Mouse (Mus musculus): ENCODE measurements around the gene Trp53rka. TPM values are rescaled to one million over a fixed set of nuclear protein-coding genes. Genes with fewer than 3 reads are reported as not detected.

The Trp53rka gene
- polyA plus RNA-seq, 1 experiment from 2014 or later, result 41.3 TPM

DNA sequence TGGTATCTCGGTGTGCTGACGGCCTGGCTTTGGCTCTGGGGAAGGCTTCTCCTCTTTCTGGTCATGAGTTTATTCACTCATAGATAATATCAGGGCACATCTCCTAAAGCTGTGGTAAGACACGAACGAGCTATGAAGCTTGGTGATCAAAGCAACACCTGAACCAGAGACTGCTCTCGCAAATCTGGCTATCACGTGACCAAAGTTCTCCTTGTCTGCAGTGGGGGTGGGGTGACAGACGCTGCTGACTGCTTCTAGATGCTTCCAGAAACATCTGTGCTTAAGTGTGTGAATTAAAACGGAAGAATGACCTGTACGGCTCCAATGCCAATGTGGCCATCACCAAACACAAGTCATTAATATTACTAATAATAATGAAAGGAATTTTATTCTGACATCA lies 16.6 kb upstream of the Trp53rka start:
- H3K36me3 ChIP-seq, result peaks cover 5% of the 10 kb centered on the region
- no peak overlapping the region for H3K4me3 ChIP-seq
- no peaks in the 10 kb centered on the region for H3K27me3 ChIP-seq
- 38% methylated on average over 9 of the region's 9 CpGs for WGBS
- no peak overlapping the region for H3K4me2 ChIP-seq
- no peak overlapping the region for H3K9ac ChIP-seq
- ATAC-seq (ENCODE audit: insufficient number of reproducible peaks, low FRiP score, low TSS enrichment, low read depth), result no peak
- no peak overlapping the region for H3K27ac ChIP-seq
- H3K4me1 ChIP-seq, result peaks cover 24% of the 10 kb centered on the region
- no peaks in the 10 kb centered on the region for H3K9me3 ChIP-seq

DNA sequence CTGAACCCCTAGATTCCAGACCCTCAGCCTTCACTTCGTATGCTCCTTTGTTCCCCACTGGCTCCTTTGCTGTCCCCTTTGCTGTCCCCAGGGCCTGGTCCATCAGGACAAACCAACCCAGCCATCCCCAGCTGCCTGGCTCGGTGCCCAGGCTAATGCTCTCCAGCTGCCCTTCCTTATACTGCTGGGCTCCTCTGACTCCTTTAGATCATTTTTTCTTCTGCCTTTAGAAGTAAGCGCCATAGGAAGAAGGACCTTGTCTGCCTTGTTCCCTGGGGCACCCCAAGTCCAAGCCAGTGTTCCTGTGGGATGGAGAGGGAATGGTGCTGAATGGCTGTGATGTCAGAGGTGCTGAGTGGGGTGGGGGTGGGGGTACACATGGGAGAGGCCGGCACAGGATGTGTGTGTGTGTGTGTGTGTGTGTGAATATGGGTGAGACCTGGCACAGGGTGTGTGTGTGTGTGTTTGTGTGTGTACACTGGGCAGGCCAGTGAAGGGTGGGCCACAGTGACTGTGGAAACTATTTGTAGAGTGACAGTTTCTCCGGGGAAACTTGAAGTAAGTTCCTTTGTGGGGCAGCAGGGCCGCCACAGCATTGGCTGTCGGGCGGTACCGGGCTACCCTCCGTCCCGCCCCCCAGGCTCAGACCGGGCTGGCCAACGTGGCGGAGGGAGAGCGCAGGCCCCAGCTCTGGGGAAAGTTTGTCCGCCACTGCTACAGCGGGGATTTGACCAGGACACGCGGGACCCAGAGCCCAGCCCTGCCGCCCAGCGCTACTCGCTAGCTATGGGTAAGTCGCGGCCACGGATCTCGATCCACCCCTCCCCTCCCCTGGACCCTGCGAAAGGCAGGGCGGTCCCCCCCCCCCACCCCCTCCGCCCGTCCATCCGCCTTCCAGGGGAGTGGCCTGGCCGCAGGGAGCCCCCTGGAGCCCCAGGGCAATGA lies 10.4 kb upstream of the Trp53rka start, which contains the start of gene Slc2a10:
Gene Slc2a10 (plus strand): TSS at position 529 of the 945 bp plus-strand sequence.
- peaks cover 27% of the 10 kb centered on the region for H3K4me1 ChIP-seq
- 4% methylated on average over 30 of the region's 32 CpGs for WGBS
- no peaks in the 10 kb centered on the region for H3K36me3 ChIP-seq
- H3K27ac ChIP-seq, result peak within 1 kb of the TSS; percentile 83
- H3K9me3 ChIP-seq, result no peaks in the 10 kb centered on the region
- no peaks in the 10 kb centered on the region for H3K27me3 ChIP-seq
- peak within 1 kb of the TSS; percentile 64 for H3K4me2 ChIP-seq
- peak within 1 kb of the TSS; percentile 53 for H3K4me3 ChIP-seq
- peak within 1 kb of the TSS; percentile 54 for H3K9ac ChIP-seq
- ATAC-seq (ENCODE audit: insufficient number of reproducible peaks, low FRiP score, low TSS enrichment, low read depth), result peak; percentile 85

DNA sequence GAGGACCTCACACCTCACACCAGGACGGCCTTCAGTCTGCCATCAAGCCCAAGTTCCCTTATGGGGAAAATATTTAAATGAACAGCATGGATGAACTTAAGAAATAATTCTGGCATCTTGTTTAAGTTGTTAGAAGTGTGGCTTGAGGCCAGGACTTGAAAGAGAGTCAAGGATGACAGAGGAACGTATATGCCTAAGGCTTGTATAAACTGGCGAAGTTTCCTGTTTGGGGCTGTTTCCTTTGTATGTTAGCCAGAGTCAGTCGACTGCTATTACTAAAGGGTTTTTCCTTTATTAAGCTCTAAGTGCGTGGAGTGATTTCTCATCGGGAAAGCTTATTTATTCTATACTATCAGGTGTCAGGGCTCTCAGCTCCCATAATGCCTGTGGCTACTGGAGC lies 5.7 kb upstream of the Trp53rka start:
- H3K27me3 ChIP-seq, result no peaks in the 10 kb centered on the region
- H3K9ac ChIP-seq, result no peak overlapping the region
- no peak for ATAC-seq (ENCODE audit: insufficient number of reproducible peaks, low FRiP score, low TSS enrichment, low read depth)
- H3K27ac ChIP-seq, result no peak overlapping the region
- H3K36me3 ChIP-seq, result no peaks in the 10 kb centered on the region
- no peak overlapping the region for H3K4me3 ChIP-seq
- no peaks in the 10 kb centered on the region for H3K9me3 ChIP-seq
- no peak overlapping the region for H3K4me2 ChIP-seq
- WGBS, result 45% methylated on average over 6 of the region's 6 CpGs
- peaks cover 13% of the 10 kb centered on the region for H3K4me1 ChIP-seq

DNA sequence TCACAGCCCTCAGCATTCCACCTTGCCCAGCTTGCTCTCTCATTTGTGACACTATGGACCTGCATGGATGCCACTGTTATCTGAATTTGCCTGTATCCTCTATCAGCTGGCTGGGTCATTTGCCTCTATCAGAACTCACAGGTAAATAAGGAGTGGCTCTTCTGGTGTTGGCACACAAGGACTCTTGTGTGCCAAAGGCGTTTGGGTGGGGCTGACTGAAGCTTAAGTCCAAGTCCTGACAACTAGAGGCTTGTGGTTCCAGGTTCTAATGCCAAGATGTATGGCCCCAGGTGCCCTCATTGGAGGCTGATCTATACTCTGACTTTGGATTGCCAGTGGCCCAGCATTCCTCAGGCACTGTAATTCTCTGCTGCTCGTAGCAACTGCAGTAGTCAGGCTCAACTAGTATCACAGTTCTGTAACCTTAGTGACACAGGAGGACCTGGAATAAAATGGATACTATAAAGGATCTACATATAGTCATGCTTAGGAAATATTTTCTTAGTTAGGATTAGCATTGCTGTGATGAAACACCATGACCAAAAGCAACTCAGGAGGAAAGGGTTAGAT lies 4.7 kb upstream of the Trp53rka start:
- H3K27me3 ChIP-seq, result no peaks in the 10 kb centered on the region
- no peaks in the 10 kb centered on the region for H3K9me3 ChIP-seq
- H3K27ac ChIP-seq, result no peak overlapping the region
- H3K4me3 ChIP-seq, result no peak overlapping the region
- H3K4me2 ChIP-seq, result no peak overlapping the region
- ATAC-seq (ENCODE audit: insufficient number of reproducible peaks, low FRiP score, low TSS enrichment, low read depth), result no peak
- no peaks in the 10 kb centered on the region for H3K36me3 ChIP-seq
- H3K9ac ChIP-seq, result no peak overlapping the region
- H3K4me1 ChIP-seq, result peaks cover 7% of the 10 kb centered on the region
- 53% methylated on average over 2 of the region's 2 CpGs for WGBS

DNA sequence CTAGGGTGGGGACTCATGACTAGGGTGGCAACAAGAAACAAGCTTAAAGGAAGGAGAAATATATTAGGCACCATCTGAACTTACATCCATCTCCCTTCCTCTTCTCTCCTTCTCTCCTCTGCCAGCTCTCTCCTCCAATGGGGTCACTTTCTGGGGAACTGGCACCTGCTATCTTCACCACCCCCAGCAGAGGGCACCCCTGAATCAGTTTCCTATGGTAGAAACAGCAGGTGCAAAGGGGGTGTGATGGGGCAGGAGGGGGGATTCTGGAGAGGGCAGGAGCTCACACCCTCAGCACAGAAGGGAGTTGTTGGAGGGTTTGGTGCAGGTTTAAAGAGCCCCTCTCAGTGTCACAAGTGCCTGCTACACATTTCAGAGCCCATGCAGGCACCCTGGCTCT lies 3.1 kb upstream of the Trp53rka start:
- Histone ChIP-seq H3K9ac (no peak overlapping the region), H3K4me3 (no peak overlapping the region), H3K9me3 (no peaks in the 10 kb centered on the region), H3K36me3 (no peaks in the 10 kb centered on the region), H3K27me3 (no peaks in the 10 kb centered on the region), H3K27ac (no peak overlapping the region), H3K4me1 (peaks cover 11% of the 10 kb centered on the region), H3K4me2 (no peak overlapping the region)
- ATAC-seq (ENCODE audit: insufficient number of reproducible peaks, low FRiP score, low TSS enrichment, low read depth), result no peak

DNA sequence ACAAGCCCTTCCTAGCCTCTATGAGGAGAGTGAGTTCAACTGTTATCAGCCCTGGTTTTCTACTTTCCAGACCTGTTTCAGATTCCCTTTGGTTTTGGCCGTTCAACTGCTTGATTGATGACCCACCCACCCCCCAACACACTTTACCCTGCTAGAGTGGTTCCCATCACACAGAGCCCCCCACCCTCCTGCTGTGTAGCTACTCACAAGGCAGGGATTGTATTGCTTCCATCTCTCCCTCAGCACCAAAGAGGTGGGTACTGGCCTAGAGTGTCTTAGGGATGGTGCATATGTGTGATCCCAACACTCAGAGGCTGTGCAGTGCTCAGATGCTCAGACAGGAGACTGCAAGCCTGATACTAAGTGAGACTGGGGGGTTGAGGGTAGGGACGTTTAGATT lies 1.4 kb upstream of the Trp53rka start:
- no peaks in the 10 kb centered on the region for H3K9me3 ChIP-seq
- H3K27ac ChIP-seq, result no peak overlapping the region
- peaks cover 11% of the 10 kb centered on the region for H3K4me1 ChIP-seq
- ATAC-seq (ENCODE audit: insufficient number of reproducible peaks, low FRiP score, low TSS enrichment, low read depth), result no peak
- H3K9ac ChIP-seq, result no peak overlapping the region
- WGBS, result 53% methylated on average over 2 of the region's 2 CpGs
- H3K4me3 ChIP-seq, result no peak overlapping the region
- H3K4me2 ChIP-seq, result no peak overlapping the region
- peaks cover 15% of the 10 kb centered on the region for H3K36me3 ChIP-seq
- no peaks in the 10 kb centered on the region for H3K27me3 ChIP-seq

DNA sequence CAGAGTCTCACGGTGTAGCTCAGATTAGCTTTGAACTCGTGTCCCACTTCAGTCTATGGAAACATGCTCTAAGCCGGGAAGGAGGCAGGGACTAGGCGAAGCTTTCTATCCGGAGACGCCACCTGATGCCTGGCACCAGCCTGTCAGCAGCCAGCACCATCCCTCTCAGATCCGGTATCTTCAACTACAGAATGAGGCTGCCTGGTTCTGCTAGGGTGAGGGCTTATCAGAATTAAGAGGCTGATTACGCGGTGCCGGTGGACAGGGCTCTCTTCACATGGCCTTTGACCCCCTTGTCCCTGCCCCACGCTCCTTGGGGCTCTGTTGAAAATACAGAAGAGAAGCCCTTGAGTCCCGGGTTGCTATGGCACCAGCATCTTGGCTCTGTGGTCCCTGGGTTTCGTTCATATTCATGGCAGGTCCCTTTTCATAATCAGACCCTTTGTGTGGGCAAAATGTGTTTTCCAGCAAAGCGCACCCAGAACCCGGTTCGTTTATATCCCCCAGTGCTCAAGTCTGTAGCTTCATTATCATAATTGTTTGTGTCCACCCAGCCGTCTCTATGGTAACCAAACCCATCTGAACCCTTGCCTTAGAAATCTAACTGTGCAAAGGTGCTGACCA lies 575 bp upstream of the Trp53rka start:
- ATAC-seq (ENCODE audit: insufficient number of reproducible peaks, low FRiP score, low TSS enrichment, low read depth), result no peak
- peaks cover 22% of the 10 kb centered on the region for H3K36me3 ChIP-seq
- no peaks in the 10 kb centered on the region for H3K9me3 ChIP-seq
- H3K4me1 ChIP-seq, result peaks cover 11% of the 10 kb centered on the region
- H3K9ac ChIP-seq, result peak overlapping the region; percentile 35; the same call in 1 of the 2 replicates
- H3K27ac ChIP-seq, result peak overlapping the region; percentile 61; the same call in 1 of the 2 replicates
- H3K4me2 ChIP-seq, result peak overlapping the region; percentile 77
- WGBS, result 25% methylated on average over 17 of the region's 17 CpGs
- peak overlapping the region; percentile 74 for H3K4me3 ChIP-seq
- H3K27me3 ChIP-seq, result no peaks in the 10 kb centered on the region

DNA sequence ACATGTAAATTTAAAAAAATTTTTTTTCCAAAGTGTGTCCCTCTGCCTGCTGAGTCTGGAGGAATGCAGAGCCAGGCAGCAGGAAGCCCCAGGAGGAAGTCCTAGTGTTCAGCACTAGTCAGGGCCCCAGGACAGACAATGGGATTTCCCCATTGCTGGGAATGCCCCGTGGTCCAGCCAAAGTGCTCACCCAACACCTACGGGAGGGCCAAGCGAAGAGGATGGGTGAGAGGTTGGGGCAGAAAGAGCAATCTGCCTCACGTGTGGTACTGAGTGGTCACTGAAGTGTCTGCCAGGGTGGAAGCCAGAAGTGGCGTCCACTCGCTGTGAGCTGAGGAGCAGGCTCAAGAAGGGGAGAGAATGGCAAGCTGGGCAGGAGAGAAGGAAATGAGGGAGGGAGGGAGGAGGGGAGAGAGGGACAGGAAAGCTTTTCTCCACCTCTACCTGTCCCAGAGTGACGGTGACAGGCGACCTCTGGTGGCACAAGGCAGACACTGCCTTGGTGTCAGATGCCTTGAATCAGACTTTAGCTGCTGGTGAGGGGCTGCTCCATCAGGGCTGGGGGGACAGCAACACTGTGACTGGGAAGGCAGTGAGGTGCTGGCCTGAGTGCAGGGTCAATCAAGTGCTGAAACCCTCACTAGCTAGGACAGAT lies 6.1 kb downstream of the Trp53rka start:
- Histone ChIP-seq H3K27me3 (no peaks in the 10 kb centered on the region), H3K4me1 (peaks cover 13% of the 10 kb centered on the region), H3K9me3 (no peaks in the 10 kb centered on the region), H3K36me3 (peaks cover 30% of the 10 kb centered on the region), H3K4me2 (no peak overlapping the region), H3K27ac (no peak overlapping the region), H3K9ac (no peak overlapping the region), H3K4me3 (no peak overlapping the region)
- no peak for ATAC-seq (ENCODE audit: insufficient number of reproducible peaks, low FRiP score, low TSS enrichment, low read depth)
- 27% methylated on average over 8 of the region's 8 CpGs for WGBS

DNA sequence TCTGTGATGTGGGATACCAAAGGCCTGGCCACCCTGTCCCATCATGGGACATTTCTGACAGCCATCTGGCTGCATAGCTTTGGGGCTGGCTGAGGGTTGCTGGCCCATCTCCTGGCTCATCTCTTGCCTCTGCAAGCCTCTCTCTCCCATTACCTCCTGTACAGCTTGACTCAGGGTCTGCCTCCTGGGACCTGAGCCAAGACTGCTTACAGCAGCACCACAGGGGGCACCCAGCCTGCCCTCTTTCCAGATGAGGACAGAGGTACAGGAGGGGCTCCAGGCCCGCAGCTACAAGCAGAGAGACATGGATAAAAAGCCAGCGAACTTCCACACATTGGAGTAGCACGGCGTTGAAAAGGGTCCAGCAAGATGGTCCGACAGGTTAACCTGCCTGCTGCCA lies 6.7 kb downstream of the Trp53rka start:
- Histone ChIP-seq H3K27ac (no peak overlapping the region), H3K4me2 (no peak overlapping the region), H3K9me3 (no peaks in the 10 kb centered on the region), H3K36me3 (peaks cover 30% of the 10 kb centered on the region), H3K4me1 (peaks cover 12% of the 10 kb centered on the region; the same call in 1 of the 2 replicates), H3K9ac (no peak overlapping the region), H3K4me3 (no peak overlapping the region), H3K27me3 (no peaks in the 10 kb centered on the region)
- no peak for ATAC-seq (ENCODE audit: insufficient number of reproducible peaks, low FRiP score, low TSS enrichment, low read depth)
- WGBS, result 70% methylated on average over 5 of the region's 5 CpGs

DNA sequence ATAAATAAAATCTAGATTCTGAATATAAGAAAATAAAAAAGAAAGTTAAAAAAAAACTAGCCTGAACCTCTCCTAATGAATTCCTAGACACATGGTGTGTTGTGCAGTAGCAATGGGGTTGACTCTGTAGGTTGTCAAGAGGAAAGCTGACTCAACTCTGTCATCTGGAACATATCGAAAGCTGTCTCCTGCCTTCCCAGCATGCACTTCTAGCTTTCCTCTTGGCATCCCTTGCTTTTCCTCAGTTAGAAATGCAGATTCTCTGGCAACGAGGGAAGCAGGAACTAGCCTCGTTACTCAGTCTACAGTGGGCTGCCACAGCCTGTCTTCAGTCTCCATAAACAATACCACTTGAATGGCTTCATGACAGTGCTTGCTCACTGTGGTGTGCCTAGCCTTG lies 7.3 kb downstream of the Trp53rka start:
- H3K4me3 ChIP-seq, result no peak overlapping the region
- H3K27me3 ChIP-seq, result no peaks in the 10 kb centered on the region
- no peak overlapping the region for H3K27ac ChIP-seq
- H3K9ac ChIP-seq, result no peak overlapping the region
- 62% methylated on average over 3 of the region's 3 CpGs for WGBS
- H3K36me3 ChIP-seq, result peaks cover 29% of the 10 kb centered on the region
- H3K4me1 ChIP-seq, result peaks cover 12% of the 10 kb centered on the region; the same call in 1 of the 2 replicates
- ATAC-seq (ENCODE audit: insufficient number of reproducible peaks, low FRiP score, low TSS enrichment, low read depth), result no peak
- H3K9me3 ChIP-seq, result no peaks in the 10 kb centered on the region
- H3K4me2 ChIP-seq, result no peak overlapping the region

DNA sequence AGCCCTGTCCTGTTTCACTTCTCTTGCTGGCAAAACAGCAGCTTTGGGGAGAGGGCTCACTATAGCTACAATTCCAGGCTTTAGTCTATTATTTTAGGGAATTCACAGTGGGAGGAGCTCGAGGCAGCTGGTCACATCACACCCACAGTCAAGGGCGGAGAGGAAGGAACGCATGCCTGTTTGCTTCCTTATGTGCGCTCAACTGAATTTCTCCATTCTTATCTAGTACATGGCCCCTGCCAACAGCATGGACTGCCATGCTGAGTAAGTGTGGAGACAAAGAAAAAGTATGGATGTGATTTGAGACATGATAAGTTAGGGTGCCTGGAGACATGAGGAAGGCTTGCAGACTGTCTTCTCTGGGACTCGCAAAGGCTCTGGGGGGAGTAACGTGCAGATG lies 9.0 kb downstream of the Trp53rka start:
- no peak for ATAC-seq (ENCODE audit: insufficient number of reproducible peaks, low FRiP score, low TSS enrichment, low read depth)
- H3K27ac ChIP-seq, result no peak overlapping the region
- H3K36me3 ChIP-seq, result peaks cover 13% of the 10 kb centered on the region
- 54% methylated on average over 6 of the region's 6 CpGs for WGBS
- H3K9me3 ChIP-seq, result no peaks in the 10 kb centered on the region
- no peaks in the 10 kb centered on the region for H3K27me3 ChIP-seq
- no peak overlapping the region for H3K9ac ChIP-seq
- H3K4me3 ChIP-seq, result no peak overlapping the region
- no peak overlapping the region for H3K4me2 ChIP-seq
- peaks cover 12% of the 10 kb centered on the region; the same call in 1 of the 2 replicates for H3K4me1 ChIP-seq

All from limb, embryonic 15.5 days (tissue).